In the genomic region with DNA sequence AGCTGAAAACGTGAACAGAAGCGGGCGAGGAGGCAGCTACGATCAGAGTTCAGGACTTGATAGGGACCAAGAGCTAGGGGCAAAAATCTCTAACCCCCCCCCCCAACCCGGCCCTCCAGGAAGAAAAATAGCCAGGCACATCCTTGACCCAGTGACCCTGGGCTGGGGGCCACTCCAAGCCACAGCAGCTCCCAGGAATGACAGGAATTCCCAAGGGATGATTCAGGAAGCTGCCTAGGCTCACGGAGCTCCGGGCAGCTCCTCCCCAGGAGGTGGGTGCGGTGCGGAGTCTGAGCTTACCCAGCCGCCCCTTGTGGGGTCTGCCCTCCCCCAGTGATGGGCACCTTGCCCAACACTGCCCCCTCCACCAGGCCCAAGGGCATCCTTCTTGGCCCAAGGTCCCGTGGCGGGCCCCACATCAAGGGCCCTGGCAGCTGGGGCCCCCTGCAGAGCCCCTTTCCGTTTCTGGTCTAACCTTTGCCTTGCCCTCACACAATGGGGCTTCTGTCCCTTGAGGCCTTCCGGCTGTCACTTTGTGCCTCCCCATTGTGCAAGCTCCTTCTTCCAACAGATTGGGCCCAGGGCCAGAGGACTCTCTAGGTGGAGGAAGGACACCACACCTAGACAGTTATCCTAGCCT, we compare ENCODE assay signal across 8 mouse cellular contexts. TPM values are rescaled to one million over a fixed set of nuclear protein-coding genes. Genes with fewer than 3 reads are reported as not detected.
A peak's percentile ranks its signal among the peaks of the same experiment; 100 is the strongest.
DNase-seq lines count a peak whose midpoint lies in the region; ATAC-seq and TF ChIP-seq lines count a peak whose summit lies in the region.

TSS of gene Tinagl1 (minus strand) at position 51 of the 640 bp plus-strand sequence.

- no peak for DNase-seq in thymus, postnatal 0 days (ENCODE audit: low spot score)
- DNase-seq in thymus, postnatal 10 days (ENCODE audit: low spot score in 2 of 2): no peak
- DNase-seq in heart, postnatal 0 days (ENCODE audit: low spot score): no peak
- DNase-seq in kidney, postnatal 36 days: peak; percentile 78 to 85
- peak; percentile 84 for DNase-seq in midbrain, embryonic 11.5 days (ENCODE audit: low spot score, missing footprints)
- no peak for DNase-seq in right cerebral cortex, postnatal 25 days
- DNase-seq in urinary bladder, postnatal 36 days (ENCODE audit: low spot score in 2 of 2): no peak

- H3K4me1 ChIP-seq in heart, postnatal 0 days (ENCODE audit: control insufficient read depth, insufficient read depth): peaks cover 44% of the 10 kb centered on the region
- H3K4me1 ChIP-seq in midbrain, embryonic 11.5 days (ENCODE audit: control insufficient read depth, insufficient read depth, low read length): peaks cover 14% of the 10 kb centered on the region

- no peaks in the 10 kb centered on the region for H3K9me3 ChIP-seq in heart, postnatal 0 days (replicated peaks; ENCODE audit: control insufficient read depth, low read length)
- no peaks in the 10 kb centered on the region for H3K9me3 ChIP-seq in midbrain, embryonic 11.5 days (ENCODE audit: control insufficient read depth, low read length)

- no peaks in the 10 kb centered on the region for H3K27me3 ChIP-seq in heart, postnatal 0 days (ENCODE audit: control insufficient read depth, insufficient read depth, low read length)
- peaks cover 18% of the 10 kb centered on the region for H3K27me3 ChIP-seq in midbrain, embryonic 11.5 days (ENCODE audit: control insufficient read depth, insufficient read depth, low read length)

- ATAC-seq in erythroid progenitor cell, adult 5-6 weeks (replicated peaks; ENCODE audit: low FRiP score, poor library complexity, severe bottlenecking): no peak
- ATAC-seq in heart, postnatal 0 days (ENCODE audit: insufficient read depth, low read depth): 0 out of 2 replicates have a peak, but pooled peaks have one; percentile 3
- peak; percentile 19; the same call in 1 of the 2 replicates for ATAC-seq in midbrain, embryonic 11.5 days (ENCODE audit: low FRiP score)

- WGBS in heart, postnatal 0 days: 10% methylated on average over 14 of the region's 14 CpGs
- WGBS in midbrain, embryonic 11.5 days: 2% methylated on average over 14 of the region's 14 CpGs

- H3K36me3 ChIP-seq in heart, postnatal 0 days (replicated peaks; ENCODE audit: control insufficient read depth, insufficient read depth, low read length): no peaks in the 10 kb centered on the region
- no peaks in the 10 kb centered on the region for H3K36me3 ChIP-seq in midbrain, embryonic 11.5 days (ENCODE audit: control insufficient read depth, insufficient read depth, low read length)

- peak within 1 kb of the TSS; percentile 48 for H3K4me3 ChIP-seq in heart, postnatal 0 days (ENCODE audit: low read depth, low read length)
- peak within 1 kb of the TSS; percentile 13 for H3K4me3 ChIP-seq in midbrain, embryonic 11.5 days (ENCODE audit: low read depth, low read length)

- H3K9ac ChIP-seq in heart, postnatal 0 days (replicated peaks; ENCODE audit: low read depth, low read length): peak within 1 kb of the TSS; percentile 45
- H3K9ac ChIP-seq in midbrain, embryonic 11.5 days (ENCODE audit: low read length): peak within 1 kb of the TSS; percentile 27; the same call in 1 of the 2 replicates

- peak; percentile 56; the same call in 1 of the 2 replicates for TF ChIP-seq EP300 in heart, postnatal 0 days (IDR thresholded peaks at IDR 0.05; ENCODE audit: low read depth)

- H3K27ac ChIP-seq in heart, postnatal 0 days (ENCODE audit: low read depth): peak within 1 kb of the TSS; percentile 72
- no peak within 1 kb of the TSS for H3K27ac ChIP-seq in midbrain, embryonic 11.5 days (ENCODE audit: low read depth, low read length)

- TF ChIP-seq CTCF in heart, postnatal 0 days (IDR thresholded peaks at IDR 0.05; ENCODE audit: low read depth): no peak

- peak within 1 kb of the TSS; percentile 64 for H3K4me2 ChIP-seq in heart, postnatal 0 days (ENCODE audit: low read depth, low read length)
- H3K4me2 ChIP-seq in midbrain, embryonic 11.5 days: peak within 1 kb of the TSS; percentile 38

RNA-seq across cellular contexts. Expression of gene Tinagl1, which starts in this region (rescaled TPM):
- 47.3 and 52.2 TPM in 2 replicates for polyA plus RNA-seq in thymus, postnatal 0 days (2015; fragmentation: Nextera tagmentation; extraction: Ambion mirVana)
- 199 and 217 TPM in 2 replicates for total RNA-seq in erythroid progenitor cell, adult 5-6 weeks (2015; ENCODE audit: low replicate concordance)
- total RNA-seq in erythroid progenitor cell, adult 5-6 weeks (2017; ENCODE audit: low replicate concordance): 249 and 265 TPM in 2 replicates
- 128 and 168 TPM in 2 replicates for total RNA-seq in heart, postnatal 0 days (2014; rRNA removed; ENCODE audit: low replicate concordance)
- polyA plus RNA-seq in heart, postnatal 0 days (2015; fragmentation: Nextera tagmentation; extraction: Ambion mirVana): 56.1 and 61.3 TPM in 2 replicates
- 5.1 and 6.1 TPM in 2 replicates for polyA plus RNA-seq in midbrain, embryonic 11.5 days (2014; fragmentation: Nextera tagmentation; extraction: Ambion mirVana)

Comparison
In these comparisons a context has a peak if more than half of its experiments do, and no peak if none do; other contexts are left out.
1. DNase-seq: peak in kidney, postnatal 36 days (2 of 2) and midbrain, embryonic 11.5 days (single experiment); none in thymus, postnatal 0 days (single experiment), thymus, postnatal 10 days (0 of 2), heart, postnatal 0 days (single experiment), right cerebral cortex, postnatal 25 days (single experiment) and urinary bladder, postnatal 36 days (0 of 2).